Mouse (Mus musculus) splenic B cell, adult 2 months (primary cell): Measurements from ENCODE around the gene Spred3.
"Not testable (repeated sequence)": the region's sequence is repeated elsewhere in the genome, so short reads cannot be mapped to it uniquely, and the experiment has no call there.

ENCODE experiments used
- DNase-seq: peaks from one replicate; pipeline ENCODE4 v3.0.0-alpha.2; 2011; ENCODE audit warnings: low read depth, low spot score
- H3K27me3 ChIP-seq: 2 replicates; pipeline ENCODE4 v1.6.1; 2012; ENCODE audit warnings: mild to moderate bottlenecking, low read length, moderate library complexity, mixed read lengths; ENCODE audit not compliant: control insufficient read depth, poor library complexity, insufficient read depth, severe bottlenecking
- H3K36me3 ChIP-seq: 2 replicates; pipeline ENCODE4 v1.6.1; 2012; ENCODE audit warnings: mild to moderate bottlenecking, low read length, moderate library complexity, mixed read lengths; ENCODE audit not compliant: control insufficient read depth, poor library complexity, insufficient read depth, severe bottlenecking

Spred3 gene

DNA sequence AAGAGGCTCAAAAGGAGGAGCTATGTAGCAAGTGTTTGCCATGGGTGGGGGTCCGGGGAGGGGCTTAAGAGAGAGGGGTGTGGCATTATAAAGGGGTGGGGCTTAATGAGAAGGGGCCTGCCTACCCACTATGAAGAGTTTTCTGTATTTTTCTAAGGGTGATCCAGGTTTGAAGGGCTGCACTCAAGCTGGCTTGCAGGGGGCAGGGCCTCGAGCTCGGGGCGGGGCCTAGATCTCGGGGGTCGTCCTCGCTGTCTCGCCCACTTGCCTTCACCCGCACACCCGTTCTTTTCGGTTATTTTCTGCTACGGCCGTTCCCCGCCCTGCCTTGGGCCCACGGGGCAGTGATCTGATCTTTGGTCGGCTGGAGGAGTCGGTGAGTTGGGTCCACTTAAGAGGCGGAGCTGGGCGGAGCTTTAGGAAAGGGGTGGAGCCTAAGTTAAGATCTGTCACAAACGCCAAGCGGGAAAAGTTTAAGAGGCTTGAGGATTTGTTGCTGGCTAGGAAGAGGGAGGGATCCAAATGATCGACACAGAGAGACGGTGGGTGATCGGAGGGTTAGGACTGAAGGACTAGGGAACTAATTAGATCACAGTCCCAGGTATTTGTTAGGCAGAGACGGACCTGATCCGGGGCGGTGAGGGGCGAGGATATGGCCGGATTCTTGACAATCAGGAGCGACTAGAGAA is at the start of gene Spred3, which contains the start of gene Ggn:
Spred3 (minus strand) TSS at position 346 of the 689 bp plus-strand sequence.
Ggn (plus strand) TSS at position 145 of the 689 bp plus-strand sequence.
- no peaks in the 10 kb centered on the region; the same call in 1 of the 2 replicates for H3K27me3 ChIP-seq
- peaks cover 5% of the 10 kb centered on the region; the same call in 1 of the 2 replicates for H3K36me3 ChIP-seq
- DNase-seq, result peak; percentile 64

DNA sequence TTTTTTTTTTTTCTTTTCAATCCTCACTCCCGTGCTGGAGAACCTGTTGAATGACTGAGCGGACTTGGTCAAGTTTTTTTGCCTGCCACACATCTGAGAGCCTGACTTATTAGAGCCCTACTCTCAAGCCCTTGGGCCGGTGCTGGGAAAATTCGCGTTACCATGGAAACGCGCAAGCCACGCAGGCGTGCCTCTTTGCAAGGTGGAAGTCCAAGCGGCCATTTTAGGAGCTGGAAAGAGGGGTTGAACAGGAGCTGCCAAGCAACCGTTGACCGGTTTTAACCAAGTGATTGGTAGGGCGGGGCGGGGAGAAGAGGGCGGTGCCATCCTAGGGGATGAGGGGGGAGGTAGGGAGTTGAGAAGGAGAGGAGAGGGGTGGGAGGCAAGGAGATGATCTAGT is 44.6 kb upstream of the Spred3 start:
- DNase-seq, result no peak
- H3K36me3 ChIP-seq, result no peaks in the 10 kb centered on the region
- H3K27me3 ChIP-seq, result no peaks in the 10 kb centered on the region

DNA sequence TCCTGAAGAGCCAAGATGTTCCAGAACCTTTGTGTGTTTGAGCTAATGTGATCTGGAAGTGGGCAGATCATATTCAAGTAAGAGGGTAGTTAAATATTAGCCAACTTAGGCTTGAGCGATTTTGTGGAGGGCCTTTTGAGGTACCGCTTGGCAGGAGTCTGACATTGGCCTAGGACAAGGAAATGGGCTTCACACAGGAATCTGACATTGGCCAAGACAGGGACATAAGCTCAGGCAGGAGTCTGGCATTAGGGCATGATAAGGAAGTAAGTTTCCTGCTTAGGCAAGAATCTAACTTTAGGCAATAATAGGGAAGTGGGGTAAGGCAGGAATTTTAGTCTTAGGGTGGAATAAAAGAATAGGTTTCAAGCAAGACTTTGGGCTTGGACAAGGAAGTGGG is 44.0 kb upstream of the Spred3 start:
- no peak for DNase-seq
- H3K27me3 ChIP-seq, result no peaks in the 10 kb centered on the region

DNA sequence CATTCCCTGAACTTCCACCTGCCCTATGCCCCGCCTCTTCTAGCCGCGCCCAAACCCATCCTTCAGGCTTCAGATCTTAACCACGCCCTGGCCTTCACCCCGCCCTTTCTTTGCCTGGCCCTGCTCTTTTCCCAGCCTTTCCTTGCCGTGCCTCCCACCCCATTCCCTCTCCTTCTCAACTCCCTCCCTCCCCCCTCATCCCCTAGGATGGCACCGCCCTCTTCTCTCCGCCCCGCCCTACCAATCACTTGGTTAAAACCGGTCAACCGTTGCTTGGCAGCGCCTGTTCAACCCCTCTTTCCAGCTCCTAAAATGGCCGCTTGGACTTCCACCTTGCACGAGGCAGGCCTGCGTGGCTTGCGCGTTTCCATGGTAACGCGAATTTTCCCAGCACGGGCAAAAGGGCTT is 43.5 kb upstream of the Spred3 start, which contains the start of gene Catsperg1:
Catsperg1 (minus strand) TSS at position 361 of the 408 bp plus-strand sequence.
- no peaks in the 10 kb centered on the region for H3K36me3 ChIP-seq
- DNase-seq, result no peak
- H3K27me3 ChIP-seq, result no peaks in the 10 kb centered on the region

More for the DNA sequence above, 44.0 kb upstream of the Spred3 start:
- H3K36me3 ChIP-seq, result no peaks in the 10 kb centered on the region

GRCm38 (mm10) chr7:29212775-29213560 is 42.8 kb upstream of the Spred3 start:
- not testable (repeated sequence) for H3K36me3 ChIP-seq, DNase-seq, H3K27me3 ChIP-seq

GRCm38 (mm10) chr7:29212199-29212765 is 42.1 kb upstream of the Spred3 start:
- H3K27me3 ChIP-seq, result no peaks in the 10 kb centered on the region
- no peak for DNase-seq
- no peaks in the 10 kb centered on the region for H3K36me3 ChIP-seq

DNA sequence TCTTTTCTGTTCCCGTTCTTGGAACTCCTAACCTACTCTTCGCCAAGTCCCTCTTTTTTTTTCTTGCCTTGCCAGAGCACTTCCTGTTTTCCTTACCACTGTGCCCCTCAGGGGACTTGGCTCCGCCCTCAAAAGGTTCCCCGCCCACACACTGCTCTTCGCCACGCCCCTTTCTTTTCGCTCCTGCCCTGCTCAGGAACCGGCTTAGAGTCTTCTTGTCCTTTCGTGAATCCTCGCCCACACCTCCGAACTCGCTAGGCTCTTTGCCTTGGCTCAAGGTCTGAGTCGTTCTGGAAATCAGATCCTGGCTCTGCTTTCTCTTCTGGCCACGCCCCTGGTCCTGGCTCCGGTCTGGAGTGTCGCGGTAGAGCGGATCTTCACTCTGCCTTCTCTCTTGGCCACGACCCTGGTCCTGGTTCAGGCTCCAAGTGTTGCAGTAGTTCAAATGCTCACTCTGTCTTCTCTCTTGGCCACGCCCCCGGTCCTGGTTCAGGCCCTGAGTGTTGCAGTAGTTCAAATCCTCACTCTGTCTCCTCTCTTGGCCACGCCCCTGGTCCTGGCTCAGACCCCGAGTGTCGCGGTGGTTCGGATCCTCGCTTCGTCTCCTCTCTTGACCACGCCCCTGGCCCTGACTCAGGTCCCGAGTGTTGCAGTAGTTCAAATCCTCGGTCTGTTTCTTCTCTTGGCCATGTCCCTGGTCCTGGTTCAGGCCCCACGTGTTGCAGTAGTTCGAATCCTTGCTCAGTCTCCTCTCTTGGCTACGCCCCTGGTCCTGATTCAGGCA is 41.4 kb upstream of the Spred3 start:
- DNase-seq, result peak; percentile 94
- H3K36me3 ChIP-seq, result no peaks in the 10 kb centered on the region
- no peaks in the 10 kb centered on the region for H3K27me3 ChIP-seq

DNA sequence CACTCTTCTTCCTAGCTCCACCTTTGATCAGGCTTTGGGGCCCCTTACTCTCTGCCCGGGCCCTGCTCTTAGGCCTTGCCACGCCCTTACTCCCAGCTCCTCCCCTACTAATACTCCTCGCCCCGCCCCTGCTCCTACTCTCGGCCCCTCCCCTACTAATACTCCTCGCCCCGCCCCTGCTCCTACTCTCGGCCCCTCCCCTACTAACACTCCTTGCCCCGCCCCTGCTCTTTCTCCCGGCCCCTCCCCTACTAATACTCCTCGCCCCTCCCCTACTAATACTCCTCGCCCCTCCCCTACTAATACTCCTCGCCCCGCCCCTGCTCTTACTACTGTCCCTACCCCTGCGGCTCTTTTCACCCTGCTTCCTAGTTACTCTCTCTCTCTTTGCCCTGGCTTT is 40.8 kb upstream of the Spred3 start:
- not testable (repeated sequence) for DNase-seq, H3K36me3 ChIP-seq

GRCm38 (mm10) chr7:29202577-29202976 is 32.4 kb upstream of the Spred3 start:
- Histone ChIP-seq H3K27me3 (no peaks in the 10 kb centered on the region), H3K36me3 (no peaks in the 10 kb centered on the region)
- peak; percentile 18 for DNase-seq

More for the DNA sequence above, 40.8 kb upstream of the Spred3 start:
- H3K27me3 ChIP-seq, result not testable (repeated sequence)

DNA sequence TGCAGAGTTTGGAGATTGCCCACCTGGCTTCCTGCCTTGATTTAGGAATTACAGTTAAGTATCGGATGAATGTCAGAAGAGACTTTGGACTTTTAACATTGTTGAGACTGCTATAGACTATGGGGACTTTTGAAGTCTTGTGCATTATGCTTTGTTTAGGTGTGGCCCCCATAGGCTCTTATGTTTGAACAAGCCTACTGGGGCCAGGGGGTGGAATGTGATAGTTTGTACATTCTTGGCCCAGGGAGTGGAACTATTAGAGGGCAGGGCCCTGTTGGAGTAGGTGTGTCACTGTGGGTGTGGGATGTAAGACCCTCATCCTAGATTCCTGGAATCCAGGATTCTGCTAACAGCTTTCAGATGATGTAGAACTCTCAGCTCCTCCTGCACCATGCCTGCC is 24.0 kb upstream of the Spred3 start:
- not testable (repeated sequence) for H3K27me3 ChIP-seq, DNase-seq, H3K36me3 ChIP-seq

GRCm38 (mm10) chr7:29181323-29181722 is 11.1 kb upstream of the Spred3 start:
- not testable (repeated sequence) for H3K36me3 ChIP-seq, DNase-seq, H3K27me3 ChIP-seq

- no peaks in the 10 kb centered on the region for H3K36me3 ChIP-seq
- no peak for DNase-seq
- H3K27me3 ChIP-seq, result no peaks in the 10 kb centered on the region
Measured at GRCm38 (mm10) chr7:29180854-29181236, 10.6 kb upstream of the Spred3 start.

- DNase-seq, result peak; percentile 98
- H3K36me3 ChIP-seq, result no peaks in the 10 kb centered on the region
- H3K27me3 ChIP-seq, result no peaks in the 10 kb centered on the region
Measured at GRCm38 (mm10) chr7:29180077-29180853, 10.1 kb upstream of the Spred3 start, which contains the start of gene Psmd8. TSS of gene Psmd8 (minus strand) at chr7:29180701.

DNA sequence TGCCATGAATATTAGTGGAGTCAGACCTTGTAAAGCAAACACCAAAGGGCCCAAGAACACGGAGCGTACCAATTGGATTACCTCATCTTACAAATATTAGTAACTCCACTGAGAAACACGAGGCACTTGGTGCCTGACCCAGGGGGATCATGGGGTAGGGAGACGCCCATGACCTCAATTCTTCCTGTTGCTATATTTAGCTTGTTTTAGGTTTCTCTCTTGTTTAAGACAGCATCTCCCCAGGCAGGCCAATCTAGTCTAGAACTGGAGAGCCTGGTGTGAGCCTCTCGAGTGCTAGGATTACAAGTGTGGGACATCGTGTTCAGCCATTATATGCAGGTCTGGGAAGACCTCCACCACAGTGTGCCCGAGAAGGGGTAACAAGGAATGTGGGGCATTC is 9.1 kb upstream of the Spred3 start:
- Histone ChIP-seq H3K36me3 (peaks cover 4% of the 10 kb centered on the region; the same call in 1 of the 2 replicates), H3K27me3 (no peaks in the 10 kb centered on the region)
- peak; percentile 68 for DNase-seq
